Mouse (Mus musculus) ovary, adult 18-20 months (tissue): ENCODE data around the gene Ust.
A peak's percentile ranks its signal among the peaks of the same experiment; 100 is the strongest.
"Not testable (repeated sequence)": the region's sequence is repeated elsewhere in the genome, so short reads cannot be mapped to it uniquely, and the experiment has no call there.

Source experiments
- DNase-seq: peaks from one replicate; pipeline ENCODE4 v3.0.0; 2022; ENCODE audit warnings: low spot score, mixed read lengths

Gene Ust

GRCm38 (mm10) chr10:8518141-8519013, at the start of gene Ust:
TSS of gene Ust (minus strand) at chr10:8518825.
- DNase-seq, result peak; percentile 87

- no peak for DNase-seq
These were observed 42.7 kb upstream of the Ust start for GRCm38 (mm10) chr10:8561366-8561765.

GRCm38 (mm10) chr10:8559566-8559965, 40.9 kb upstream of the Ust start:
- DNase-seq, result not testable (repeated sequence)

DNA sequence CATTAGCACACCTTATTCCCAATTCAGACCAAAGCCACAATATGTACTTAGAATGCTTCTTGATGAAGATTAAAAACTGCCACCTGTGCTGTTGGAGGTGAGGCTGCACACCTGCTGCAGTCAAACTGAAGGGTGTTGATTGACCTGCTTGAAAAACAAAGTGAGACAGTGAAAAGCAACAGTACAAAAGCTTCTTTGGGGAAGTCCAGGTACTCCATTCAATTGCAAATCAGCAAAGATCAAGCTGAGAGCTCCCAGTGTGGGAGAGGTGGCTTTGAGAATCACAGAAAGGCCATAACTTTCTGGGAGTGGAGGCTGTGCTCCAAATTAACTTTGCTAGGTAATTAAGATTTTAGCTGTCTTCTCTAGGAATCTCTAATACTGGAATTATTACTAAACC, 33.6 kb upstream of the Ust start:
- not testable (repeated sequence) for DNase-seq

- not testable (repeated sequence) for DNase-seq
These were observed 33.0 kb upstream of the Ust start for GRCm38 (mm10) chr10:8551601-8552000.

DNA sequence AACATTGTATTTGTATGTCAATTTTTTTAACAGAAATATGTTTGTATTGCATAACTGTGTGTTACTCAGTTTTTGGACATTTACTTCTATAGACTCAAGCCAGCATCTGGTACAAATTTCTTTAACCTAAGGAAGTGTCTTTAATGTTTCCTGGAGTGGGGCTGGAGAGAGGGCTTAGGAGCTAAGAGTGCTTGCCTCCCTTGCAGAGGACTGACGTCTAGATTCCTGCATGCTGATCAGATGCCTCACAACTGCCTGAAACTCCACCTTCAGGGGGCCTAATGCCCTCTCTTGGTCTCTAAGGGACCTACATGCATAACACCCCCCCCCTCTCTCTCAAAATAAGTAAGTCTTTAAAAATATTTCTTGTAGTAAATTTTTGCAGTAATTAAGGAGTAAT, 22.9 kb upstream of the Ust start:
- no peak for DNase-seq

DNA sequence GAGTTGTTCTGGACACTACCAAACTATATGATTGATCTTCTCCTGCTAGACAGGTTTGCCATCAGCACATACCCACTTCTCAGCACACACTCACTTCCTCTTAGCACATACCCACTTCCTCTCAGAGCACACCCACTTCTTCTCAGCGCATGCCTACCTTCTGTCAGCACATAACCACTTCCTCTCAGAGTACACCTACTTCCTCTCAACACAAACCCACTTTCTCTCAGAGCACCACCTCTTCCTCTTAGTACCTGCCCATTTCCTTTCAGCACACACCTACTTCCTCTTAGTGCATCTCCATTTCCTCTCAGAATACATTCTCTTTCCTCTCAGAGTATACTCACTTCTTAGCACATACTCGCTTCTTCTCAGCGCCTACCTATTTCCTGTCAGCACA, 16.8 kb upstream of the Ust start:
- no peak for DNase-seq

DNA sequence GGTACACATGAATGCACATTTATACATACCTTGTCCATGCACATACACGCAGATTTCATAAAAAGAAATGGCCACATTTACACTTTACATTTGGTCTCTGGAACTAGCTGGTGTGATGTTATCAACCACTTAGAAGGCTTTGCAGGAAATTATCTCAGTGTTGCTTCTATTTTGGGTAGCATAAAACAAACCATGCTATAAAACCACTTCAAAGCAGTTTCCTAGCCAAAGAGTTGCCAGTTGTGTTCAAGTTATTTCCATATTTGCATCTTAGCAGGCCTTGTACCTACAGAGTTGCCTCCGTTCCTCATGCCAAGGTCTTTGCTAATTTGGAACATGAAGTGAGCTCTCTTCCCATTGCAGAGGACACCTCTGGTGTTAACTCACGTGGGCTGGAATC, 13.0 kb upstream of the Ust start:
- DNase-seq, result no peak

GRCm38 (mm10) chr10:8530505-8531051, 12.0 kb upstream of the Ust start:
- no peak for DNase-seq

GRCm38 (mm10) chr10:8529173-8529572, 10.5 kb upstream of the Ust start:
- DNase-seq, result no peak

DNA sequence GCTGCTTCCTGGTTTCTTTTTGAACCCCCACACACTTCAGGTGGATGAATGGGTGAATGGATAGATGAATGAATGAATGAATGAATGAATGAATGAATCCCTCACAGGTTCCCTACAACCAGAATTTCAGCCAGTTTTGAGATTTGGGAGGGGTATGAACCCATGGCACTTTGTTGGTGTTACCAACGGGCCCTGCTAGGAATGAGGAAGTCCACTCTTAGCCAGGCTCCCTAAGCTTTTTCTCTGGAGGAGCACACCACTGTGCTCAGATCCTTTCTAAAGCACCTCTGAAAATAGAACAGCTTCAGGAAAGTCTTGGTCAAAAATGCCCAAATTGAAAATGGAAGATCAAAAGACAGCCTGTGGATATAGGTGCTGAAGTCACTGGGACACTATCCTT, 6.7 kb upstream of the Ust start:
- no peak for DNase-seq

DNA sequence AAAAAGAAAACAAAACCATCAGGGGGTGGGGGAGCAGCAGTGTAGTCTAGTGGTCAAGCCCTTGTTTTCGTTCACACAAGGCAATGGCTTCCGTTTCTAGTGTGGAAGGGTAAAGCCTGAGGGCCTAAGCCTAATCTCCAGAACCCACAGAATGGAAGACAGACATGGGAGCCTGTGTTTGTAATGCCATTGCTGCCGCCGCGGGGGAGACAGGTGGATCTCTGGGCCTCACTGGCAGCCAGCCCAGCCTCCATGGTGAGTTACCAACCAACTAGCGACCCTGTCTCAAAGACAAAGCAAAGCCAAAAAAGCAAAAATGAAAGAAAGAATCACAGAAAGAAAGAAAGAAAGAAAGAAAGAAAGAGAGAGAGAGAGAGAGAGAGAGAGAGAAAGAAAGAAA, 2.9 kb upstream of the Ust start:
- DNase-seq, result no peak

DNA sequence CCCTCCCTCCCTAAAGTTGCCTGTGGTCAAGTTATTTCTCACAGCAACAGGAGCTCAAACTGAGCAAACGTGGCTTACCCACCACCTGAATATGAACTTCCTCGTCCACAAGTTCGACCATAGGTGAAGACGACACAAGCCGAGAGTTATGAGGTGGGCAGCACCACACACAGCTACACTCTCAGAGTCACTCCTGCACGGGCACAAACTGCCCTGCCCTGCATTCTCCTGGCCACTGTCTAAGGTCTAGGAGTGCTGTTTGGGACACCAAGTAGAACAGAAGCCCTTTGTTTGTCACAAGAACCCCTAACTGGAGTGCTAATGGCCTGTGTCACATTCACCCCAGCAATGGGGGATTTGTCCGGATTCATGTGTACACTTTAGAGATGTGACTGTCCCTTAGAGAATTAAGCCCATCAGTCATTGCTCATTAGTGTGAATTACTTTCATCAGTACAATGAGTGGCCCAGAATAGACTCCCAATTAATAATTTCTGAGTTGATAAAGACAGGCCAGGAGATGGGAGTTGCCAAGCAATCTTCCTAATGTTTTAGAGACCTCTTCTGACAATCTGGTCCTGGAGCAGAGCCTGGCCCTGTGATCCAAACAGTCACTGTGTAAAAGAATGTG, 2.3 kb upstream of the Ust start:
- DNase-seq, result no peak

- peak; percentile 26 for DNase-seq
These were observed 428 bp upstream of the Ust start for GRCm38 (mm10) chr10:8519014-8519491.

GRCm38 (mm10) chr10:8517591-8518140, 959 bp downstream of the Ust start:
- DNase-seq, result no peak

DNA sequence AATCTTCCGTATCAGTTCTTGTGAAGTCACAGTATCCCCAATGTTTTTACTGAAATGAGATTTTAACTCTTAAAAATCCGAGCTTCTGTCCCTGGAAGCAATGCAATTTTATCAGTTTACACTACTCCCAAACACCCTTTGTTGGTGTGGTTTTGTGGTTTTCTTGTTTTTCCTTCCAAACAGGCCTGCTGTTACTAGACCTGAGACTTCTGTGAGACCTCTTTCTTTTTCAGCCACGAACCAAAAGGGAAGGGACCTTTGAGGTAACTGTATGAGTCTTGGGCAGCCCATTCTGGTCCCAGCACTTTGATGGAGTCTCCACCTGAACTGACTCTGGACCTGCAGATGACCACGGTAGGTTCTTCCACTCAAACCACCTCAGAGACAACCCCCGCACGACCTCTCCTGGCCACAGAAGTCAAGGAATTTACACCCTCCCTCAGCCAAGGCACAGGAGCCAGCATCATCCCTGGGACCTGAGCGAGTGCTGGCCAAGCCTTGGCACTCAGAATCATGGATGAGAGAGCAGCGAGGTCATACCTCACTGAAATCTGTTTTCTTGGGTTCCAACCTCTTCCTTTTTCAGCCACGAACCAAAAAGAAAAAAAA, 1.6 kb downstream of the Ust start:
- no peak for DNase-seq

DNA sequence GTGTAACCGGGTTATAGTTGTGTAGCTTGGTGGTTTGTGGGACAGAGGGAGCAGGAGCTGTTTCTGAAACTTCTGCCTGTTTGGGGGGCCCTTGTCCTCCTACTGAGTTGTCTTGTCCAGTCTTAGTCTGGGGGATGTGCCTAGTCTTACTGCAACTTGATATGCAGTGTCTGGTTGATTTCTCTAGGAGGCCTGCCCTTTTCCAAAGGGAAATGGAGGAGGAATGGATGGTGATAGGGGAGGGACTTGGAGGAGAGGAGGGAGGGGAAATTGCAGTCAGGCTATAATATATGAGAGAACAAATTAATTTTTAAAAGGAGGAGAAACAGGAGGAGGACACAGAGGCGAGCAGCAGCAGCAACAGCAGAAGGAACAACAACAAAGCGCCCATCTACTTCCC, 4.9 kb downstream of the Ust start:
- DNase-seq, result no peak

DNA sequence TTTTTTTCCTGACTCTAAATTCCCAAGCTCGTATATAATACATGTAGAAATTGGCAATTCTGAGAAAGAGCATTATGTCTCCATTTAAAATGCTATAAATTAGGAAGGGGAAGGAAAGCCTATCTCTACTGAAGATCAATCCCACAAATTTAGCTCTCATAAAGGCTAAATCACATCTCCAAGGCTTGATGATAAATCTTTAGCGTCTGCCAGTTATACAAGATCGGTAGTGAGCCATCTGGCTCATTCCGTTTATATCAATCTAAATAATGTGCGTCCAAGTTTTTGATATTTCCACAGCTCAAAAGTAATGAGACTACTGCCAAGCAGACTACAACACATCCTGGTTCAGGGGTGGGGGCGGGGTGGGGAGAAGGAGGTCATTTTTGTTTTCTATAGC, 6.4 kb downstream of the Ust start:
- no peak for DNase-seq

DNA sequence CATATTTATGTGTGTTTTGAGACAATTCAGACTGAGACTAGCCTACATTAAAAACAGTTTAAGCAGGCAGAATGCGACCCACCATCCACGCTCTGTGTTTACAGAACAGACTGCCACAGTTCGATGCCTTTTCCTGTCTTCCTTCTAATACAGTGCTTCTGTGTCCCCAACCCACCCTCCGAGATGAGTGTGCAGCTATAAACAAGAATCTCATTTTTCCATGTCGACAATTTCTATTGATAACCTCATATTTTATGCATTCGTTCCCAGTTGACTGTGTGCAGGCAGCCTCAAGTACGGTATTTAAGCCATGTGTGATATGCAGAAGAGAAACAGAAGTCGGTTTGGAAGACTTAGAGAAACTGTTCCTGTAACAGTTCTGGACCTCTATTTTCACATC, 6.9 kb downstream of the Ust start:
- DNase-seq, result no peak

DNA sequence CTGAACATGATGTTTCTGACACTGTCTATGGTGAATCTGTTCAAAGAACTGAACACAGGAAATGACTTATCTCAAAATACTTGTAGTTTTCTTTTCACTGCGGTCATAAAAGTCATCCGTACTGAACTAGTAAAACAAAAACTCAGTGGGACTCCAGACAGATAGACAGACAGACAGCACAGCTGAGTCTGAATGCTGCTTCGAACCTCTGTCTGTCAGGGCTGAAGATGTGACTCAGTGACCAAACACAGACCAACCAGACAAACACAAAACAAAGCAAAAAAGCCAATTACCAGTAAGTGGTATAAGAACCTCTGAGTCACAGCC, 12.4 kb downstream of the Ust start:
- DNase-seq, result no peak

DNA sequence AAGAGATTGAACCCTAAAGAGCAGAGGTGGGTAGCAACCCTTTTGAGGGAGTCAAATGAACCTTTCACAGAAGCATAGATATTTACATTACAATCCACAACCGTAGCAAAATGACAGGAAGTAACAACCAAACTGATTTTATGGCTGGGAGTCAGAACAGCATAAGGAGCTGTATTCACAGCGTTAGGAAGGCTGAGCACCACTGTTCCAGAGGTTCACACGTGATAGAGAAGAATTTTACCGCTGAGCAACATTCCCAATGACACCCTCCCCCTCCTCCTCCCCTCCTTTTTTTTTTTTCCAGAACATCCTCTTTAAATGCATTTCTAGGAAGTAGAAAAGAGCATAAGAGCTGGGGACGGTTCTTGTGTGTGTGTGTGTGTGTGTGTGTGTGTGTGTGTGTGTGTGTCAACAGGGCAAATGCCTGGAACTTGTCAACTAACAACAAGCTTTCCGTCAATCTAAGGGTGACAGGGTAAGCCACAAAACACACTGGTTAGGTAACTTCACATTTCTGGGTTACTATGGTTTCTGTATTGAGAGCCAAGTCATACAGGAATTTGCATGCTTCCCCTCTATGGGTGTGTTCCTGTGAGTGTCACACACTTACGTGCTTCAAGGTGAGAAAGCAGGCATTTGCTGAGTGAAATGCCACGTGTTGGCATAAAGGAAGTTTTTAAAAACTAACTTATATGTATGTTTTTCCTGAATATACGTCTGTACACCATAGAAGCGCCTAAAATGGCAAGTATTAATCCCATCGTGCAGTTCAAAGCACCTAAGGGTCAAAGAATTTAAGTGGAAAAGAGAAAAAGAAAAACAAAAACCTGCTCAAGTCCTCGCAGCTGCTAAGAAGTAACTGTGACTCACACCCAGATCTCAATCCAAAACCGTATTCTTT, 13.0 kb downstream of the Ust start:
- no peak for DNase-seq

DNA sequence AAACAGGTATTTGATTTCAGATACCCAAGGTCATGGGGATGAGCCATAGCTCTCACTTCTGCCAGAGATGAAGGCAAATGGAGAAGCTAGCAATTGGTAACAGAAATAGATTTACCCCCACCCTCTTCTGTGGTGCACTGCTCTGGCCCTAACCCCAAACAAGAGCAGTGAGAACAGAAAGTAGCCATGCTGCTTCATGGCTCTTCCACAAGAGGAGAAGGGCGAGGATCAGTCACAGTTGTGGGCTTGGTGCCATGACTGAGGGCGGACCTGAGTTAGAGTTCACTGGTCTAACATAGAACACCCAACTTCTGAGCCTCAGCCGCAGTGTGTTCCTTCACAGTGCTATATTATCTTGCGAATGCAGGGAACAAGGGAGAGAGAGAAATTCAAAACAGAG, 13.8 kb downstream of the Ust start:
- no peak for DNase-seq
